Mouse (Mus musculus): ENCODE data around the gene Sh3gl2. TPM values are rescaled to one million over a fixed set of nuclear protein-coding genes. Genes with fewer than 3 reads are reported as not detected.

The Sh3gl2 gene
- polyA plus RNA-seq, 1 experiment from 2014 or later = 14.8 TPM

DNA sequence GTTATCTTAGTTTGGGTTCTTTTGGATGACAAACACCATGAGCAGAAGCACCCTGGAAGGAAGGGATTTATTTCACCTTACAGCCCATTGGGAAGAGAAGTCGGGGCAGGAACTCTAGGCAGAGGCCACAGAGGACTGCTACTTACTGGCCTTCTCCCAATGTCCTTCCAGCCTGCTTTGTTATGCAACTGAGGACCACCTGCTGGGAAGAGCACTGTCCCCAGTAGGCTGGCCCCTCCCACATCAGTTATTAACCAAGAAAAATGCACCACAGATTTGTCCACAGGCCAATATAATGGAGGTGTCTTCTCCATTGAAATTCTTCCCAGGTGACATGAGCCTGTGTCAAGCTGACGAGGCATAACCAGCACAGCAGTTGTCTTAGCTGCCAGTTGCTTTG is 62.5 kb downstream of the Sh3gl2 start:
- H3K36me3 ChIP-seq (ENCODE audit: control insufficient read depth, insufficient read depth, low read length) = no peaks in the 10 kb centered on the region
- no peak overlapping the region for H3K27ac ChIP-seq (ENCODE audit: low read depth, low read length)
- DNase-seq (ENCODE audit: low spot score) = no peak
- no peak overlapping the region for H3K4me3 ChIP-seq (ENCODE audit: low read depth, low read length)
- H3K27me3 ChIP-seq (ENCODE audit: control insufficient read depth, insufficient read depth, low read length) = no peaks in the 10 kb centered on the region
- no peak overlapping the region for H3K9ac ChIP-seq (ENCODE audit: low read length)
- no peaks in the 10 kb centered on the region for H3K9me3 ChIP-seq (ENCODE audit: control insufficient read depth, low read length)
- no peak for ATAC-seq (ENCODE audit: insufficient read depth, low FRiP score, low TSS enrichment)
- H3K4me2 ChIP-seq (ENCODE audit: low read depth) = no peak overlapping the region
- WGBS = 79% methylated on average over 2 of the region's 2 CpGs
- no peaks in the 10 kb centered on the region for H3K4me1 ChIP-seq (ENCODE audit: control insufficient read depth, insufficient read depth, low read length)

GRCm38 (mm10) chr4:85272877-85273276 is 68.0 kb downstream of the Sh3gl2 start:
- H3K9ac ChIP-seq (ENCODE audit: low read length) = no peak overlapping the region
- H3K36me3 ChIP-seq (ENCODE audit: control insufficient read depth, insufficient read depth, low read length) = no peaks in the 10 kb centered on the region
- ATAC-seq (ENCODE audit: insufficient read depth, low FRiP score, low TSS enrichment) = no peak; the same call in 1 of the 2 replicates
- H3K4me2 ChIP-seq (ENCODE audit: low read depth) = no peak overlapping the region
- no peak for DNase-seq (ENCODE audit: low spot score)
- H3K27me3 ChIP-seq (ENCODE audit: control insufficient read depth, insufficient read depth, low read length) = no peaks in the 10 kb centered on the region
- no peak overlapping the region for H3K4me3 ChIP-seq (ENCODE audit: low read depth, low read length)
- H3K27ac ChIP-seq (ENCODE audit: low read depth, low read length) = no peak overlapping the region
- WGBS = 85% methylated on average over 4 of the region's 4 CpGs
- no peaks in the 10 kb centered on the region for H3K4me1 ChIP-seq (ENCODE audit: control insufficient read depth, insufficient read depth, low read length)
- H3K9me3 ChIP-seq (ENCODE audit: control insufficient read depth, low read length) = no peaks in the 10 kb centered on the region

DNA sequence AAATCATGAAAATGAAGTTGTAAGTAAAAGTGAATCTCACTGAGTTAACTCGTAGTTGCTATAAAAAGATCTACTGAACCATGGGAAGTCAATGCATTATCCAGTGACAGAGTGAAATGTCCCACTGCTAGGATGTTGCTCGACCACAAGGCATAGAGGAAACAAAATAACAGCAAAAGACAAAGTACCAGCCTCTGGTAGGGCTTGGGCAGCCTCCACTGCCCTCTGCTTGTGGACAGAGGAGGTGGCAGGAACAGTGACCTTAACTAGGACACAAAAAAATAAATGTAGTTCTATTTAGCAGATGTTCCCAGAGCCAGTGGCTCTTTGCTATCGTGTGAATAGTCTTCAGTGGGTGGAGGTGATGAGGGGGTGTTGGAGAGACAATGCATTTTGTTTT is 68.5 kb downstream of the Sh3gl2 start:
- H3K9ac ChIP-seq (ENCODE audit: low read length) = no peak overlapping the region
- DNase-seq (ENCODE audit: low spot score) = no peak
- H3K4me1 ChIP-seq (ENCODE audit: control insufficient read depth, insufficient read depth, low read length) = no peaks in the 10 kb centered on the region
- H3K4me2 ChIP-seq (ENCODE audit: low read depth) = no peak overlapping the region
- 72% methylated on average over 3 of the region's 3 CpGs for WGBS
- H3K27ac ChIP-seq (ENCODE audit: low read depth, low read length) = no peak overlapping the region
- no peaks in the 10 kb centered on the region for H3K9me3 ChIP-seq (ENCODE audit: control insufficient read depth, low read length)
- no peak overlapping the region for H3K4me3 ChIP-seq (ENCODE audit: low read depth, low read length)
- no peak for ATAC-seq (ENCODE audit: insufficient read depth, low FRiP score, low TSS enrichment)
- no peaks in the 10 kb centered on the region for H3K27me3 ChIP-seq (ENCODE audit: control insufficient read depth, insufficient read depth, low read length)
- H3K36me3 ChIP-seq (ENCODE audit: control insufficient read depth, insufficient read depth, low read length) = no peaks in the 10 kb centered on the region

GRCm38 (mm10) chr4:85283151-85283550 is 78.2 kb downstream of the Sh3gl2 start:
- Histone ChIP-seq H3K4me2 (ENCODE audit: low read depth) (no peak overlapping the region), H3K4me3 (ENCODE audit: low read depth, low read length) (no peak overlapping the region), H3K27me3 (ENCODE audit: control insufficient read depth, insufficient read depth, low read length) (no peaks in the 10 kb centered on the region), H3K4me1 (ENCODE audit: control insufficient read depth, insufficient read depth, low read length) (no peaks in the 10 kb centered on the region), H3K9me3 (ENCODE audit: control insufficient read depth, low read length) (no peaks in the 10 kb centered on the region), H3K27ac (ENCODE audit: low read depth, low read length) (no peak overlapping the region), H3K36me3 (ENCODE audit: control insufficient read depth, insufficient read depth, low read length) (no peaks in the 10 kb centered on the region), H3K9ac (ENCODE audit: low read length) (no peak overlapping the region)
- no peak for DNase-seq (ENCODE audit: low spot score)
- WGBS = 94% methylated on average over 9 of the region's 9 CpGs
- ATAC-seq (ENCODE audit: insufficient read depth, low FRiP score, low TSS enrichment) = no peak

- ATAC-seq (ENCODE audit: insufficient read depth, low FRiP score, low TSS enrichment) (no peak), DNase-seq (ENCODE audit: low spot score) (no peak)
- 88% methylated on average over 1 of the region's 1 CpGs for WGBS
Measured at GRCm38 (mm10) chr4:85289990-85290389, 85.1 kb downstream of the Sh3gl2 start.

GRCm38 (mm10) chr4:85291296-85291695 is 86.4 kb downstream of the Sh3gl2 start:
- Histone ChIP-seq H3K27me3 (ENCODE audit: control insufficient read depth, insufficient read depth, low read length) (no peaks in the 10 kb centered on the region), H3K4me2 (ENCODE audit: low read depth) (no peak overlapping the region), H3K36me3 (ENCODE audit: control insufficient read depth, insufficient read depth, low read length) (no peaks in the 10 kb centered on the region), H3K4me1 (ENCODE audit: control insufficient read depth, insufficient read depth, low read length) (no peaks in the 10 kb centered on the region), H3K9ac (ENCODE audit: low read length) (no peak overlapping the region), H3K27ac (ENCODE audit: low read depth, low read length) (no peak overlapping the region), H3K4me3 (ENCODE audit: low read depth, low read length) (no peak overlapping the region), H3K9me3 (ENCODE audit: control insufficient read depth, low read length) (no peaks in the 10 kb centered on the region)
- ATAC-seq (ENCODE audit: insufficient read depth, low FRiP score, low TSS enrichment) (no peak), DNase-seq (ENCODE audit: low spot score) (no peak)
- WGBS = 86% methylated on average over 4 of the region's 4 CpGs

More at GRCm38 (mm10) chr4:85289990-85290389, 85.1 kb downstream of the Sh3gl2 start:
- Histone ChIP-seq H3K9ac (ENCODE audit: low read length) (no peak overlapping the region), H3K27ac (ENCODE audit: low read depth, low read length) (no peak overlapping the region), H3K4me1 (ENCODE audit: control insufficient read depth, insufficient read depth, low read length) (no peaks in the 10 kb centered on the region), H3K9me3 (ENCODE audit: control insufficient read depth, low read length) (no peaks in the 10 kb centered on the region), H3K4me3 (ENCODE audit: low read depth, low read length) (no peak overlapping the region), H3K4me2 (ENCODE audit: low read depth) (no peak overlapping the region), H3K36me3 (ENCODE audit: control insufficient read depth, insufficient read depth, low read length) (no peaks in the 10 kb centered on the region), H3K27me3 (ENCODE audit: control insufficient read depth, insufficient read depth, low read length) (no peaks in the 10 kb centered on the region)

DNA sequence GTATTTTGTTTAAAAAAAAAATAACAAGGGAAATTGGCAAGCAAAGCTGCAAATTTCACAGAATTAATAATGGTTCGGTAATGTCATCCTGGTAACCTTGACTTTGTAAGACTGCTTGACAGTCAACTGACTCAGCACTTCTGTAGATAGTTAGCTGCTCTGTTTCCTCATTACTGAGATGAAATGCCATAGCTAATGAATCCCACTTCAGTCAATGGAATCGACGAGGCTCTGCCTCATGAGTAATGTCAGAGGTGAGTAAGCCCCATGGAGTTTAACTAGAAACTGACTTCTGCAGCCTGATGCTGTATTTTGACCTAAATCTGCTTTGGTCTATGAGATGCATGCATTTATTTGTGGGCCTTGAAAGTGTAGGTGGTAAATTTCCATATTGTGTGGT is 88.4 kb downstream of the Sh3gl2 start:
- 84% methylated on average over 3 of the region's 3 CpGs for WGBS
- H3K27me3 ChIP-seq (ENCODE audit: control insufficient read depth, insufficient read depth, low read length) = no peaks in the 10 kb centered on the region
- DNase-seq (ENCODE audit: low spot score) = no peak

DNA sequence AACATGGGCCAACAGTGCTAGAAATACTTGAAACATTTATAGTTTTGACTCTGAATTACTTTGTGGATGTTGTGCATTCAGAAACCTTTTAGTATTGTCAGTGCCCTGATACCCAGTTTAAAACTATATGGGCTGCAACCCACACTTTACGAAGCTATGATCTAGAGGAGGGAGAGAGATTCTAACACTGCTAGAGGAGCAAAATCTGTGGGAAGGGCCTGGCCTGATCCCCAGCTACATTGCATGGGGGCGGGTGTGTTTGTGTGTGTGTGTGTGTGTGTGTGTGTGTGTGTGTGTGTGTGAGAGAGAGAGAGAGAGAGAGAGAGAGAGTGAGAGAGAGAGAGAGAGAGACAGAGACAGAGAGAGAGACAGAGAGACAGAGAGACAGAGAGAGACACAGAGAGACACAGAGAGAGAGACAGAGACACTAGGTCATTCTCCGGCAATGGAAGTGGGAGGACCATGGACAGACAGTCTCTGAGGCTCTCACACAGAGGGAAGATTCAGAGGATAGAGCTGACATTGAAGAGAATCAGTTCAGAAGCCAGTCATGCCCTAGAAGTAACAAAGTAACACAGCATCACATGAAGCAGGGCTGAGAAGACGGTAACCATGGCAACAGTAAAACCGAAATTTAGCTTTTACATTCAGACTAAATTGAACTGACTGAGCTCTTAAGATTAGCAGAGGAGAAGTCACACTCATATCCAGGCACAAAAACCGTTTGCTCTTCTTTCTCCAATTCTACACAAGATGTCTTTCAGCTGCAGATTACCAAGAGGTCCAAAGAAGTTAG is 95.9 kb downstream of the Sh3gl2 start:
- Histone ChIP-seq H3K27me3 (ENCODE audit: control insufficient read depth, insufficient read depth, low read length) (no peaks in the 10 kb centered on the region), H3K4me2 (ENCODE audit: low read depth) (no peak overlapping the region), H3K4me3 (ENCODE audit: low read depth, low read length) (no peak overlapping the region), H3K36me3 (ENCODE audit: control insufficient read depth, insufficient read depth, low read length) (no peaks in the 10 kb centered on the region), H3K9me3 (ENCODE audit: control insufficient read depth, low read length) (no peaks in the 10 kb centered on the region), H3K4me1 (ENCODE audit: control insufficient read depth, insufficient read depth, low read length) (no peaks in the 10 kb centered on the region), H3K27ac (ENCODE audit: low read depth, low read length) (no peak overlapping the region), H3K9ac (ENCODE audit: low read length) (no peak overlapping the region)
- ATAC-seq (ENCODE audit: insufficient read depth, low FRiP score, low TSS enrichment) (no peak), DNase-seq (ENCODE audit: low spot score) (no peak)
- WGBS = 85% methylated on average over 6 of the region's 6 CpGs

More for the DNA sequence above, 88.4 kb downstream of the Sh3gl2 start:
- no peak for ATAC-seq (ENCODE audit: insufficient read depth, low FRiP score, low TSS enrichment)
- H3K9ac ChIP-seq (ENCODE audit: low read length) = no peak overlapping the region
- no peaks in the 10 kb centered on the region for H3K36me3 ChIP-seq (ENCODE audit: control insufficient read depth, insufficient read depth, low read length)
- H3K4me3 ChIP-seq (ENCODE audit: low read depth, low read length) = no peak overlapping the region
- H3K4me2 ChIP-seq (ENCODE audit: low read depth) = no peak overlapping the region
- no peak overlapping the region for H3K27ac ChIP-seq (ENCODE audit: low read depth, low read length)
- no peaks in the 10 kb centered on the region for H3K9me3 ChIP-seq (ENCODE audit: control insufficient read depth, low read length)
- no peaks in the 10 kb centered on the region for H3K4me1 ChIP-seq (ENCODE audit: control insufficient read depth, insufficient read depth, low read length)

GRCm38 (mm10) chr4:85305912-85306573 is 101.1 kb downstream of the Sh3gl2 start:
- Histone ChIP-seq H3K36me3 (ENCODE audit: control insufficient read depth, insufficient read depth, low read length) (no peaks in the 10 kb centered on the region), H3K27me3 (ENCODE audit: control insufficient read depth, insufficient read depth, low read length) (no peaks in the 10 kb centered on the region), H3K4me2 (ENCODE audit: low read depth) (no peak overlapping the region), H3K9me3 (ENCODE audit: control insufficient read depth, low read length) (no peaks in the 10 kb centered on the region), H3K4me1 (ENCODE audit: control insufficient read depth, insufficient read depth, low read length) (no peaks in the 10 kb centered on the region), H3K9ac (ENCODE audit: low read length) (no peak overlapping the region), H3K4me3 (ENCODE audit: low read depth, low read length) (no peak overlapping the region), H3K27ac (ENCODE audit: low read depth, low read length) (no peak overlapping the region)
- ATAC-seq (ENCODE audit: insufficient read depth, low FRiP score, low TSS enrichment) = no peak
- DNase-seq (ENCODE audit: low spot score) = no peak
- WGBS = 77% methylated on average over 7 of the region's 7 CpGs

Measured in neural tube, embryonic 11.5 days (tissue).